Comparison of ENCODE assay signal across 14 mouse cellular contexts in genomic region chr2:32329531-32329930, GRCm38 (mm10). TPM values are rescaled to one million over a fixed set of nuclear protein-coding genes. Genes with fewer than 3 reads are reported as not detected.
DNase-seq lines count a peak whose midpoint lies in the region; ATAC-seq and TF ChIP-seq lines count a peak whose summit lies in the region.
"Had no signal": no experiment of that assay in that cellular context is flagged by ENCODE, and none has a peak within 500 bp of the region (broad histone marks: within the 10 kb centered on the region; RNA-seq: fewer than 3 reads in every experiment).

No protein-coding gene starts in this region.

- no peaks in the 10 kb centered on the region for H3K4me1 ChIP-seq in heart, postnatal 0 days (ENCODE audit: control insufficient read depth, insufficient read depth)
- peaks cover 37% of the 10 kb centered on the region for H3K4me1 ChIP-seq in E14TG2a.4 (replicated peaks; ENCODE audit: low read depth, low read length)
- H3K4me1 ChIP-seq in limb, embryonic 13.5 days, result peaks cover 47% of the 10 kb centered on the region
- H3K4me1 ChIP-seq: forebrain, embryonic 13.5 days had no signal

- intact Hi-C loops in heart, postnatal 14 days (cut with DNase I), result no loop called here

- no peaks in the 10 kb centered on the region for H3K36me3 ChIP-seq in heart, postnatal 0 days (replicated peaks; ENCODE audit: control insufficient read depth, insufficient read depth, low read length)
- no peaks in the 10 kb centered on the region for H3K36me3 ChIP-seq in E14TG2a.4 (ENCODE audit: insufficient read depth, low read length)
- H3K36me3 ChIP-seq in limb, embryonic 13.5 days, result peaks cover 68% of the 10 kb centered on the region
- H3K36me3 ChIP-seq: G1E had no signal

- no peak overlapping the region for H3K4me2 ChIP-seq in heart, postnatal 0 days (ENCODE audit: low read depth, low read length)
- H3K4me2 ChIP-seq in limb, embryonic 13.5 days (replicated peaks), result peak overlapping the region; percentile 11
- H3K4me2 ChIP-seq: forebrain, embryonic 13.5 days had no signal

- peaks cover 20% of the 10 kb centered on the region; the same call in 1 of the 2 replicates for H3K27me3 ChIP-seq in heart, postnatal 0 days (ENCODE audit: control insufficient read depth, insufficient read depth, low read length)
- H3K27me3 ChIP-seq in E14TG2a.4 (ENCODE audit: insufficient read depth, low read length), result peaks cover 28% of the 10 kb centered on the region
- H3K27me3 ChIP-seq in limb, embryonic 13.5 days, result no peaks in the 10 kb centered on the region
- H3K27me3 ChIP-seq: forebrain, embryonic 13.5 days had no signal

- H3K27ac ChIP-seq in heart, postnatal 0 days (ENCODE audit: low read depth), result no peak overlapping the region
- H3K27ac ChIP-seq in limb, embryonic 13.5 days, result peak overlapping the region; percentile 93
- H3K27ac ChIP-seq: forebrain, embryonic 13.5 days had no signal

- TF ChIP-seq EP300 in heart, postnatal 0 days (IDR thresholded peaks at IDR 0.05; ENCODE audit: low read depth), result no peak

- H3K4me3 ChIP-seq in heart, postnatal 0 days (ENCODE audit: low read depth, low read length), result no peak overlapping the region
- peak overlapping the region; percentile 26; the same call in 1 of the 2 replicates for H3K4me3 ChIP-seq in E14TG2a.4 (replicated peaks; ENCODE audit: low read length)
- no peak overlapping the region for H3K4me3 ChIP-seq in limb, embryonic 13.5 days
- H3K4me3 ChIP-seq: forebrain, embryonic 13.5 days had no signal

- no peak for DNase-seq in heart, postnatal 0 days (ENCODE audit: low spot score)
- no peak for DNase-seq in heart, postnatal 14 days
- DNase-seq in NIH3T3 (ENCODE audit: low read depth), result peak; percentile 87
- no peak for DNase-seq in thymus, adult 18-20 months
- DNase-seq in right cerebral cortex, postnatal 14 days, result no peak
- DNase-seq: cerebellum, postnatal 10 days; kidney, adult 9 months; lung, postnatal 14 days; thymus, postnatal 36 days had no signal

- TF ChIP-seq CTCF in heart, postnatal 0 days (IDR thresholded peaks at IDR 0.05; ENCODE audit: low read depth), result no peak
- TF ChIP-seq CTCF in E14TG2a.4 (conservative IDR thresholded peaks at IDR 0.05; ENCODE audit: low read length), result no peak

- H3K9ac ChIP-seq in heart, postnatal 0 days (replicated peaks; ENCODE audit: low read depth, low read length), result no peak overlapping the region
- H3K9ac ChIP-seq in limb, embryonic 13.5 days, result peak overlapping the region; percentile 50
- H3K9ac ChIP-seq: forebrain, embryonic 13.5 days had no signal

- WGBS in heart, postnatal 0 days, result 42% methylated on average over 6 of the region's 6 CpGs
- WGBS in limb, embryonic 13.5 days, result 10% methylated on average over 6 of the region's 6 CpGs

- no peaks in the 10 kb centered on the region for H3K9me3 ChIP-seq in heart, postnatal 0 days (replicated peaks; ENCODE audit: control insufficient read depth, low read length)
- H3K9me3 ChIP-seq in E14TG2a.4 (ENCODE audit: low read length), result no peaks in the 10 kb centered on the region
- H3K9me3 ChIP-seq in limb, embryonic 13.5 days, result no peaks in the 10 kb centered on the region
- H3K9me3 ChIP-seq: forebrain, embryonic 13.5 days; G1E had no signal

- ATAC-seq in heart, postnatal 0 days (ENCODE audit: insufficient read depth, low read depth), result 0 out of 2 replicates have a peak, but pooled peaks have one; percentile 31
- ATAC-seq in limb, embryonic 13.5 days (ENCODE audit: low FRiP score, low read depth), result peak; percentile 85
- ATAC-seq: forebrain, embryonic 13.5 days had no signal

RNA-seq across cellular contexts. Expression of gene Ciz1, which starts 22.6 kb away (rescaled TPM):
- 61.9 and 79.9 TPM in 2 replicates for total RNA-seq in heart, postnatal 0 days (2014; rRNA removed; ENCODE audit: low replicate concordance)
- polyA plus RNA-seq in heart, postnatal 0 days (2015; fragmentation: Nextera tagmentation; extraction: Ambion mirVana), result 17.6 and 18.5 TPM in 2 replicates
- total RNA-seq in heart, postnatal 14 days (2021), result 10 to 100 TPM; 32.2 to 36.5 TPM
- 49.8 and 54.9 TPM in 2 replicates for polyA plus RNA-seq in limb, embryonic 13.5 days (2015; fragmentation: Nextera tagmentation; extraction: Ambion mirVana)

RNA-seq across cellular contexts. Expression of gene Dnm1, which starts 23.6 kb away (rescaled TPM):
- 3.4 and 10.3 TPM in 2 replicates for total RNA-seq in heart, postnatal 0 days (2014; rRNA removed; ENCODE audit: low replicate concordance)
- 1.5 and 1.6 TPM in 2 replicates for polyA plus RNA-seq in heart, postnatal 0 days (2015; fragmentation: Nextera tagmentation; extraction: Ambion mirVana)
- total RNA-seq in heart, postnatal 14 days (2021), result 1 to 10 TPM; 9.1 TPM
- 32.4 and 32.5 TPM in 2 replicates for polyA plus RNA-seq in limb, embryonic 13.5 days (2015; fragmentation: Nextera tagmentation; extraction: Ambion mirVana)
- total RNA-seq: granulocyte monocyte progenitor cell, adult 5-6 weeks had no signal

RNA-seq across cellular contexts. Expression of gene Swi5, which starts 41.7 kb away (rescaled TPM):
- 248 and 262 TPM in 2 replicates for total RNA-seq in heart, postnatal 0 days (2014; rRNA removed; ENCODE audit: low replicate concordance)
- polyA plus RNA-seq in heart, postnatal 0 days (2015; fragmentation: Nextera tagmentation; extraction: Ambion mirVana), result 330 and 353 TPM in 2 replicates
- total RNA-seq in heart, postnatal 14 days (2021), result 100 to 1,000 TPM; 153 to 156 TPM
- 451 and 463 TPM in 2 replicates for polyA plus RNA-seq in limb, embryonic 13.5 days (2015; fragmentation: Nextera tagmentation; extraction: Ambion mirVana)

RNA-seq across cellular contexts. Expression of gene Golga2, which starts 42.3 kb away (rescaled TPM):
- 46.7 and 56.4 TPM in 2 replicates for total RNA-seq in heart, postnatal 0 days (2014; rRNA removed; ENCODE audit: low replicate concordance)
- 20.8 and 23.4 TPM in 2 replicates for polyA plus RNA-seq in heart, postnatal 0 days (2015; fragmentation: Nextera tagmentation; extraction: Ambion mirVana)
- 10 to 100 TPM; 67.9 to 70.5 TPM for total RNA-seq in heart, postnatal 14 days (2021)
- polyA plus RNA-seq in limb, embryonic 13.5 days (2015; fragmentation: Nextera tagmentation; extraction: Ambion mirVana), result 27.1 and 28.2 TPM in 2 replicates

RNA-seq across cellular contexts. Expression of gene 1110008P14Rik, which starts 52.2 kb away (rescaled TPM):
- total RNA-seq in heart, postnatal 0 days (2014; rRNA removed; ENCODE audit: low replicate concordance), result 159 and 195 TPM in 2 replicates
- polyA plus RNA-seq in heart, postnatal 0 days (2015; fragmentation: Nextera tagmentation; extraction: Ambion mirVana), result 77.0 and 84.9 TPM in 2 replicates
- 10 to 100 TPM; 45.3 to 48.2 TPM for total RNA-seq in heart, postnatal 14 days (2021)
- polyA plus RNA-seq in limb, embryonic 13.5 days (2015; fragmentation: Nextera tagmentation; extraction: Ambion mirVana), result 45.8 and 48.7 TPM in 2 replicates
